Mouse (Mus musculus): ENCODE data around the gene Olfr181. TPM values are rescaled to one million over a fixed set of nuclear protein-coding genes. Genes with fewer than 3 reads are reported as not detected.

Gene Olfr181
- total RNA-seq (2015), result not detected in 2 replicates
- not detected in 2 replicates for total RNA-seq (2017)

DNA sequence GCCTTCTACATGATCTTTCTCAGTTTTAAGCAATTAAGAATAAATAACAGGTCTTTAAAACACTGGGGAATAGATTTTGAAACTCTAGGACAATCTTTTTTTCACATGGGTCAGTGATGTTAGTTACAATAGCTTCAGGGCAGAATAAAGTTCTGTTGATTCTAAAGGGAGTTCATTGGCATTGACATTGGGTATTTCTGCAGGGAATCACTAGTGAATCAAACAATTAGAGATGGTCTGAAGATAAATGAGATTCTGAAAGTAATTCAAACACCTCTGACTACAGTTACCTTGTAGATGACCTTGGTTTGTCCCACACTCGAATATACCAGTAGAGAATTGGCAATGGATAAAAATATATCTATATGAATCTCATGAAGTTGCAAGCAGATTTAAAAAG lies at the start of gene Olfr181:
Olfr181 (minus strand) TSS at position 101 of the 400 bp plus-strand sequence.
- ATAC-seq (ENCODE audit: poor library complexity, severe bottlenecking), result no peak

- ATAC-seq (ENCODE audit: poor library complexity, severe bottlenecking), result no peak
Measured at GRCm38 (mm10) chr16:58929292-58929691, 737 bp upstream of the Olfr181 start, which contains the start of gene Olfr180. Gene Olfr180, minus strand, starts transcription at chr16:58929392.

GRCm38 (mm10) chr16:58891963-58892362 lies 36.6 kb downstream of the Olfr181 start, which contains the start of gene Olfr178:
Gene Olfr178, minus strand, starts transcription at chr16:58892063.
- ATAC-seq (ENCODE audit: poor library complexity, severe bottlenecking), result no peak

- ATAC-seq (ENCODE audit: poor library complexity, severe bottlenecking), result no peak
Measured at GRCm38 (mm10) chr16:58884416-58884815, 44.1 kb downstream of the Olfr181 start.

Other genes with a start within 250 kb of the Olfr181 start
- gene Gpr15, start 209.7 kb downstream of the Olfr181 start, total RNA-seq (2015), result 1.8 and 3.1 TPM in 2 replicates
- 4.2 and 6.7 TPM in 2 replicates for gene Gpr15, start 209.7 kb downstream of the Olfr181 start, total RNA-seq (2017)
- gene Cldnd1, start 200.8 kb downstream of the Olfr181 start, total RNA-seq (2015), result 65.0 and 74.3 TPM in 2 replicates
- gene Cldnd1, start 200.8 kb downstream of the Olfr181 start, total RNA-seq (2017), result 16.9 and 25.2 TPM in 2 replicates
- gene Olfr172, start 165.6 kb downstream of the Olfr181 start, total RNA-seq (2015), result not detected in 2 replicates
- gene Olfr172, start 165.6 kb downstream of the Olfr181 start, total RNA-seq (2017), result not detected in 2 replicates
- gene Olfr173, start 128.5 kb downstream of the Olfr181 start, total RNA-seq (2015), result not detected in 2 replicates
- gene Olfr173, start 128.5 kb downstream of the Olfr181 start, total RNA-seq (2017), result not detected in 2 replicates
- gene Olfr175-ps1, start 102.0 kb downstream of the Olfr181 start, total RNA-seq (2015), result not detected in 2 replicates
- gene Olfr175-ps1, start 102.0 kb downstream of the Olfr181 start, total RNA-seq (2017), result not detected in 2 replicates
- gene Olfr177, start 54.0 kb downstream of the Olfr181 start, total RNA-seq (2015), result not detected in 2 replicates
- gene Olfr177, start 54.0 kb downstream of the Olfr181 start, total RNA-seq (2017), result not detected in 2 replicates
- not detected in 2 replicates for gene Olfr178, start 36.7 kb downstream of the Olfr181 start, total RNA-seq (2015)
- gene Olfr178, start 36.7 kb downstream of the Olfr181 start, total RNA-seq (2017), result not detected in 2 replicates
- not detected in 2 replicates for gene Olfr180, start 637 bp upstream of the Olfr181 start, total RNA-seq (2015)
- not detected in 2 replicates for gene Olfr180, start 637 bp upstream of the Olfr181 start, total RNA-seq (2017)
- not detected in 2 replicates for gene Olfr183, start 66.6 kb upstream of the Olfr181 start, total RNA-seq (2015)
- not detected in 2 replicates for gene Olfr183, start 66.6 kb upstream of the Olfr181 start, total RNA-seq (2017)
- gene Olfr186, start 101.5 kb upstream of the Olfr181 start, total RNA-seq (2015), result not detected in 2 replicates
- not detected in 2 replicates for gene Olfr186, start 101.5 kb upstream of the Olfr181 start, total RNA-seq (2017)
- gene Olfr187, start 111.0 kb upstream of the Olfr181 start, total RNA-seq (2015), result not detected in 2 replicates
- gene Olfr187, start 111.0 kb upstream of the Olfr181 start, total RNA-seq (2017), result not detected in 2 replicates
- gene Olfr190, start 149.2 kb upstream of the Olfr181 start, total RNA-seq (2015), result not detected in 2 replicates
- gene Olfr190, start 149.2 kb upstream of the Olfr181 start, total RNA-seq (2017), result not detected in 2 replicates
- gene Olfr191, start 161.1 kb upstream of the Olfr181 start, total RNA-seq (2015), result not detected in 2 replicates
- gene Olfr191, start 161.1 kb upstream of the Olfr181 start, total RNA-seq (2017), result not detected in 2 replicates
- not detected in 2 replicates for gene Olfr193, start 183.1 kb upstream of the Olfr181 start, total RNA-seq (2015)
- gene Olfr193, start 183.1 kb upstream of the Olfr181 start, total RNA-seq (2017), result not detected in 2 replicates
- not detected in 2 replicates for gene Olfr194, start 192.3 kb upstream of the Olfr181 start, total RNA-seq (2015)
- not detected in 2 replicates for gene Olfr194, start 192.3 kb upstream of the Olfr181 start, total RNA-seq (2017)
- not detected in 2 replicates for gene Olfr195, start 218.3 kb upstream of the Olfr181 start, total RNA-seq (2015)
- gene Olfr195, start 218.3 kb upstream of the Olfr181 start, total RNA-seq (2017), result not detected in 2 replicates
- gene Olfr196, start 241.7 kb upstream of the Olfr181 start, total RNA-seq (2015), result not detected in 2 replicates
- not detected in 2 replicates for gene Olfr196, start 241.7 kb upstream of the Olfr181 start, total RNA-seq (2017)